Mouse (Mus musculus): ENCODE measurements around the gene Cers4. TPM values are rescaled to one million over a fixed set of nuclear protein-coding genes. Genes with fewer than 3 reads are reported as not detected.

Cers4 gene
- total RNA-seq (2012; rRNA removed): 7.8 and 10.1 TPM in 2 replicates
- polyA plus RNA-seq (2012; ENCODE audit: insufficient read depth in 1 of 2, insufficient read length in 2 of 2, low read depth in 1 of 2, low replicate concordance in 2 of 2, missing spikeins in 1 of 2): 1 to 10 TPM in 1 of 2 experiments, not detected in 1; 7.2 TPM

- peak; percentile 86 for DNase-seq (ENCODE audit: low read depth, low spot score)
- Histone ChIP-seq H3K27me3 (ENCODE audit: control insufficient read depth in 1 of 2, insufficient read depth in 2 of 2, low read length in 2 of 2) (no peaks in the 10 kb centered on the region), H3K4me3 (ENCODE audit: control insufficient read depth in 1 of 2, insufficient read depth in 1 of 2, low read depth in 2 of 2, low read length in 2 of 2) (peak within 1 kb of the TSS; percentile 85 to 94), H3K79me2 (ENCODE audit: control insufficient read depth, insufficient read depth, low read length, poor library complexity) (0 out of 2 replicates have a peak, but pooled peaks cover 3% of the 10 kb centered on the region), H3K9me3 (replicated peaks; ENCODE audit: insufficient read depth, low read length) (no peaks in the 10 kb centered on the region), H3K36me3 (ENCODE audit: control insufficient read depth in 1 of 2, insufficient read depth in 2 of 2, low read length in 2 of 2) (peaks cover 0 to 9% of the 10 kb centered on the region in 2 experiments; a peak in 2 of 4 replicates), H3K27ac (ENCODE audit: control insufficient read depth, low read depth, low read length) (peak within 1 kb of the TSS; percentile 35; the same call in 1 of the 2 replicates), H3K4me1 (ENCODE audit: control insufficient read depth in 1 of 2, insufficient read depth in 2 of 2, low read length in 2 of 2) (peaks cover 0 to 13% of the 10 kb centered on the region in 2 experiments; a peak in 2 of 4 replicates), H3K9ac (ENCODE audit: control insufficient read depth, low read depth, low read length, poor library complexity, severe bottlenecking) (peak within 1 kb of the TSS; percentile 77)
- no peak; the same call in 1 of the 2 replicates for TF ChIP-seq MAZ (IDR thresholded peaks at IDR 0.05; ENCODE audit: low read depth, low read length)
- TF ChIP-seq HCFC1 (IDR thresholded peaks at IDR 0.05; ENCODE audit: low read depth, low read length): peak; percentile 29; the same call in 1 of the 2 replicates
- TF ChIP-seq MYB (IDR thresholded peaks at IDR 0.05; ENCODE audit: low read depth, low read length): no peak
- TF ChIP-seq E2F4 (IDR thresholded peaks at IDR 0.05; ENCODE audit: borderline replicate concordance, low read depth, low read length): no peak
- no peak for TF ChIP-seq NRF1 (IDR thresholded peaks at IDR 0.05; ENCODE audit: insufficient read depth, low read depth, low read length, poor library complexity, severe bottlenecking)
- TF ChIP-seq CTCF (IDR thresholded peaks at IDR 0.05 in 2 of 3, conservative IDR thresholded peaks at IDR 0.05 in 1 of 3; ENCODE audit: control insufficient read depth in 1 of 3, insufficient read depth in 1 of 3, low read depth in 2 of 3, low read length in 3 of 3, poor library complexity in 1 of 3, severe bottlenecking in 1 of 3): no peak
- 0 out of 2 replicates have a peak, but pooled peaks have one; percentile 30 for TF ChIP-seq ZMIZ1 (IDR thresholded peaks at IDR 0.05; ENCODE audit: low read depth, low read length)
- TF ChIP-seq SIN3A (IDR thresholded peaks at IDR 0.05; ENCODE audit: low read length): no peak; the same call in 1 of the 2 replicates
- TF ChIP-seq BHLHE40 (IDR thresholded peaks at IDR 0.05; ENCODE audit: borderline replicate concordance, low read depth, low read length): no peak
- TF ChIP-seq MEF2A (IDR thresholded peaks at IDR 0.05; ENCODE audit: extremely low read depth, insufficient replicate concordance, low read depth, low read length, poor library complexity, severe bottlenecking): no peak
- TF ChIP-seq MAX (IDR thresholded peaks at IDR 0.05; ENCODE audit: low read length): no peak
- no peak for TF ChIP-seq RCOR1 (IDR thresholded peaks at IDR 0.05; ENCODE audit: low read depth, low read length)
- TF ChIP-seq UBTF (IDR thresholded peaks at IDR 0.05; ENCODE audit: borderline replicate concordance, insufficient read depth, low read depth, low read length): no peak
- peak; percentile 20; the same call in 1 of the 2 replicates for TF ChIP-seq GATA1 (IDR thresholded peaks at IDR 0.05; ENCODE audit: low read depth, low read length)
- no peak for TF ChIP-seq ZKSCAN1 (IDR thresholded peaks at IDR 0.05; ENCODE audit: low read depth, low read length)
- TF ChIP-seq NELFE (IDR thresholded peaks at IDR 0.05; ENCODE audit: low read depth, low read length): peak; percentile 66
- no peak for TF ChIP-seq CHD1 (IDR thresholded peaks at IDR 0.05; ENCODE audit: low read depth, low read length)
- TF ChIP-seq EP300 (IDR thresholded peaks at IDR 0.05; ENCODE audit: low read depth in 1 of 2, low read length in 2 of 2): no peak
- no peak for TF ChIP-seq ZC3H11A (IDR thresholded peaks at IDR 0.05; ENCODE audit: low read depth, low read length)
- TF ChIP-seq JUND (IDR thresholded peaks at IDR 0.05; ENCODE audit: low read depth, low read length): no peak
- peak; percentile 42; the same call in 1 of the 2 replicates for TF ChIP-seq MXI1 (IDR thresholded peaks at IDR 0.05; ENCODE audit: low read depth, low read length)
- no peak for TF ChIP-seq GABPA (IDR thresholded peaks at IDR 0.05; ENCODE audit: low read depth, low read length)
- TF ChIP-seq MYC (IDR thresholded peaks at IDR 0.05; ENCODE audit: low read depth, low read length): no peak
- no peak for TF ChIP-seq KAT2A (conservative IDR thresholded peaks at IDR 0.05; ENCODE audit: low read depth, low read length)
- TF ChIP-seq ZNF384 (IDR thresholded peaks at IDR 0.05; ENCODE audit: low read depth, low read length): no peak
- TF ChIP-seq TBP (IDR thresholded peaks at IDR 0.05; ENCODE audit: low read depth, low read length): no peak
- TF ChIP-seq POLR2AphosphoS2 (IDR thresholded peaks at IDR 0.05; ENCODE audit: low read length): no peak
- 0 out of 2 replicates have a peak, but pooled peaks have one; percentile 8 for TF ChIP-seq ETS1 (IDR thresholded peaks at IDR 0.05; ENCODE audit: low read depth, low read length)
- TF ChIP-seq POLR2AphosphoS5 (IDR thresholded peaks at IDR 0.05; ENCODE audit: borderline replicate concordance, low read depth, low read length): no peak
- TF ChIP-seq TCF12 (IDR thresholded peaks at IDR 0.05; ENCODE audit: low read depth, low read length): no peak
- TF ChIP-seq ELF1 (IDR thresholded peaks at IDR 0.05; ENCODE audit: low read depth, low read length): no peak
- peak; percentile 34 to 74; a peak in 2 of 4 replicates for TF ChIP-seq POLR2A (IDR thresholded peaks at IDR 0.05; ENCODE audit: control insufficient read depth in 1 of 2, insufficient read depth in 1 of 2, low read depth in 1 of 2, low read length in 2 of 2, poor library complexity in 1 of 2)
Measured at GRCm38 (mm10) chr8:4492851-4493685, at the start of gene Cers4. Gene Cers4 (plus strand): TSS chr8:4493026.

All from MEL (cell line).